Comparison of ENCODE assay signal across 9 mouse cellular contexts in genomic region chr11:100389931-100390445, GRCm38 (mm10). TPM values are rescaled to one million over a fixed set of nuclear protein-coding genes. Genes with fewer than 3 reads are reported as not detected.
DNase-seq lines count a peak whose midpoint lies in the region; ATAC-seq and TF ChIP-seq lines count a peak whose summit lies in the region.
"Had no signal": no experiment of that assay in that cellular context is flagged by ENCODE, and none has a peak within 500 bp of the region (broad histone marks: within the 10 kb centered on the region; RNA-seq: fewer than 3 reads in every experiment).

No protein-coding gene starts in this region.

- peak overlapping the region; percentile 20 for H3K4me2 ChIP-seq in lung, postnatal 0 days (replicated peaks; ENCODE audit: low read depth, low read length)
- no peak overlapping the region for H3K4me2 ChIP-seq in midbrain, embryonic 14.5 days (ENCODE audit: low read length)

- peak; percentile 60 for ATAC-seq in lung, postnatal 0 days
- ATAC-seq in megakaryocyte progenitor cell, adult 5-6 weeks (replicated peaks; ENCODE audit: poor library complexity): no peak
- no peak for ATAC-seq in midbrain, embryonic 14.5 days (ENCODE audit: low FRiP score, low TSS enrichment)
- ATAC-seq: Patski had no signal

- no peak overlapping the region for H3K9ac ChIP-seq in lung, postnatal 0 days (replicated peaks; ENCODE audit: low read depth)
- no peak overlapping the region for H3K9ac ChIP-seq in midbrain, embryonic 14.5 days (replicated peaks; ENCODE audit: low read length)

- no peak overlapping the region for H3K4me3 ChIP-seq in spleen, adult 2 months (ENCODE audit: extremely low read depth, insufficient read depth, insufficient read length)
- H3K4me3 ChIP-seq in lung, postnatal 0 days (ENCODE audit: low read depth, low read length): no peak overlapping the region
- no peak overlapping the region for H3K4me3 ChIP-seq in midbrain, embryonic 14.5 days (replicated peaks; ENCODE audit: low read depth, low read length)

- WGBS in spleen, adult 2 months: 70% methylated on average over 8 of the region's 8 CpGs
- WGBS in lung, postnatal 0 days: 13% methylated on average over 7 of the region's 8 CpGs
- 38% methylated on average over 8 of the region's 8 CpGs for WGBS in midbrain, embryonic 14.5 days

- no peak for TF ChIP-seq POLR2A in spleen, adult 2 months (IDR thresholded peaks at IDR 0.05; ENCODE audit: low read depth, low read length)

- no peaks in the 10 kb centered on the region for H3K9me3 ChIP-seq in lung, postnatal 0 days (ENCODE audit: low read length)
- no peaks in the 10 kb centered on the region for H3K9me3 ChIP-seq in midbrain, embryonic 14.5 days (ENCODE audit: control insufficient read depth, low read length)

- H3K27me3 ChIP-seq in spleen, adult 2 months (ENCODE audit: control insufficient read depth, insufficient read depth, low read length): no peaks in the 10 kb centered on the region
- no peaks in the 10 kb centered on the region for H3K27me3 ChIP-seq in lung, postnatal 0 days (replicated peaks; ENCODE audit: insufficient read depth, low read length)
- no peaks in the 10 kb centered on the region for H3K27me3 ChIP-seq in midbrain, embryonic 14.5 days (ENCODE audit: control insufficient read depth, insufficient read depth, low read length)
- H3K27me3 ChIP-seq: Patski had no signal

- TF ChIP-seq CTCF in spleen, adult 2 months (IDR thresholded peaks at IDR 0.05; ENCODE audit: extremely low read depth, insufficient read depth, insufficient read length, insufficient replicate concordance): no peak
- TF ChIP-seq CTCF in lung, postnatal 0 days (IDR thresholded peaks at IDR 0.05): no peak; the same call in 1 of the 2 replicates

- H3K36me3 ChIP-seq in spleen, adult 2 months (ENCODE audit: control insufficient read depth, insufficient read depth, low read length): no peaks in the 10 kb centered on the region
- H3K36me3 ChIP-seq in lung, postnatal 0 days (ENCODE audit: insufficient read depth, low read length): peaks cover 11% of the 10 kb centered on the region
- peaks cover 15% of the 10 kb centered on the region for H3K36me3 ChIP-seq in midbrain, embryonic 14.5 days (ENCODE audit: control insufficient read depth, insufficient read depth, low read length)

- DNase-seq in spleen, adult 2 months (ENCODE audit: low read depth in 1 of 2, low spot score in 2 of 2): no peak
- DNase-seq in spleen, postnatal 36 days (ENCODE audit: low spot score in 2 of 2): no peak
- peak; percentile 79 to 84 for DNase-seq in heart, adult 18-20 months
- peak; percentile 62 for DNase-seq in kidney, adult 18-20 months
- DNase-seq in lung, postnatal 0 days (ENCODE audit: low spot score): peak; percentile 81
- DNase-seq in layer of hippocampus, postnatal 25 days (ENCODE audit: extremely low spot score in 1 of 2, low spot score in 1 of 2): no peak
- no peak for DNase-seq in midbrain, embryonic 14.5 days

- TF ChIP-seq EP300 in lung, postnatal 0 days (IDR thresholded peaks at IDR 0.05): peak; percentile 88

- peak overlapping the region; percentile 33; the same call in 1 of the 2 replicates for H3K27ac ChIP-seq in spleen, adult 2 months (ENCODE audit: insufficient read depth, low read length)
- H3K27ac ChIP-seq in lung, postnatal 0 days (ENCODE audit: low read length): peak overlapping the region; percentile 91
- H3K27ac ChIP-seq in midbrain, embryonic 14.5 days (replicated peaks; ENCODE audit: low read depth, low read length): no peak overlapping the region

- no peaks in the 10 kb centered on the region; the same call in 1 of the 2 replicates for H3K4me1 ChIP-seq in spleen, adult 2 months (ENCODE audit: control insufficient read depth, insufficient read depth, insufficient read length)
- H3K4me1 ChIP-seq in lung, postnatal 0 days (ENCODE audit: insufficient read depth, low read depth, low read length): peaks cover 79% of the 10 kb centered on the region
- peaks cover 2% of the 10 kb centered on the region; the same call in 1 of the 2 replicates for H3K4me1 ChIP-seq in midbrain, embryonic 14.5 days (ENCODE audit: control insufficient read depth, insufficient read depth, low read length)

RNA-seq across cellular contexts. Expression of gene Jup, which starts 7.6 kb away (rescaled TPM):
- 84.5 and 91.6 TPM in 2 replicates for polyA plus RNA-seq in spleen, adult 2 months (2012; rRNA removed)
- total RNA-seq in heart, adult 18-20 months (2021): 100 to 1,000 TPM; 208 to 239 TPM
- 231 and 251 TPM in 2 replicates for polyA plus RNA-seq in lung, postnatal 0 days (2015; fragmentation: Nextera tagmentation; extraction: Ambion mirVana)
- total RNA-seq in layer of hippocampus, postnatal 25 days (2021): 10 to 100 TPM; 33.2 to 36.2 TPM
- 1.5 and 4.0 TPM in 2 replicates for total RNA-seq in megakaryocyte progenitor cell, adult 5-6 weeks (2015)
- total RNA-seq in megakaryocyte progenitor cell, adult 5-6 weeks (2017): 1.4 and 2.5 TPM in 2 replicates
- polyA plus RNA-seq in midbrain, embryonic 14.5 days (2014; fragmentation: Nextera tagmentation; extraction: Ambion mirVana): 70.0 and 75.2 TPM in 2 replicates

RNA-seq across cellular contexts. Expression of gene P3h4, which starts 24.6 kb away (rescaled TPM):
- 6.7 and 11.1 TPM in 2 replicates for polyA plus RNA-seq in spleen, adult 2 months (2012; rRNA removed)
- total RNA-seq in heart, adult 18-20 months (2021): 10 to 100 TPM; 13.2 to 15.2 TPM
- 44.9 and 47.1 TPM in 2 replicates for polyA plus RNA-seq in lung, postnatal 0 days (2015; fragmentation: Nextera tagmentation; extraction: Ambion mirVana)
- 1 to 10 TPM; 9.2 to 9.8 TPM for total RNA-seq in layer of hippocampus, postnatal 25 days (2021)
- 0.05 TPM in 1 of 2 replicates, not detected in the other for total RNA-seq in megakaryocyte progenitor cell, adult 5-6 weeks (2015)
- total RNA-seq in megakaryocyte progenitor cell, adult 5-6 weeks (2017): 0.08 TPM in 1 of 2 replicates, not detected in the other
- 13.9 and 16.4 TPM in 2 replicates for polyA plus RNA-seq in midbrain, embryonic 14.5 days (2014; fragmentation: Nextera tagmentation; extraction: Ambion mirVana)

RNA-seq across cellular contexts. Expression of gene Fkbp10, which starts 25.5 kb away (rescaled TPM):
- polyA plus RNA-seq in spleen, adult 2 months (2012; rRNA removed): 14.9 and 16.7 TPM in 2 replicates
- total RNA-seq in heart, adult 18-20 months (2021): 1 to 10 TPM; 7.2 to 7.4 TPM
- polyA plus RNA-seq in lung, postnatal 0 days (2015; fragmentation: Nextera tagmentation; extraction: Ambion mirVana): 75.6 and 86.5 TPM in 2 replicates
- total RNA-seq in layer of hippocampus, postnatal 25 days (2021): 1 to 10 TPM; 6.8 to 7.4 TPM
- total RNA-seq in megakaryocyte progenitor cell, adult 5-6 weeks (2015): not detected in 2 replicates
- total RNA-seq in megakaryocyte progenitor cell, adult 5-6 weeks (2017): not detected in 2 replicates
- 9.0 and 20.1 TPM in 2 replicates for polyA plus RNA-seq in midbrain, embryonic 14.5 days (2014; fragmentation: Nextera tagmentation; extraction: Ambion mirVana)

RNA-seq across cellular contexts. Expression of gene Hap1, which starts 34.1 kb away (rescaled TPM):
- 22.0 and 24.7 TPM in 2 replicates for polyA plus RNA-seq in spleen, adult 2 months (2012; rRNA removed)
- total RNA-seq in heart, adult 18-20 months (2021): 1 to 10 TPM; 1.8 to 1.9 TPM
- polyA plus RNA-seq in lung, postnatal 0 days (2015; fragmentation: Nextera tagmentation; extraction: Ambion mirVana): 6.4 and 6.5 TPM in 2 replicates
- total RNA-seq in layer of hippocampus, postnatal 25 days (2021): 100 to 1,000 TPM; 125 to 143 TPM
- not detected in 2 replicates for total RNA-seq in megakaryocyte progenitor cell, adult 5-6 weeks (2015)
- total RNA-seq in megakaryocyte progenitor cell, adult 5-6 weeks (2017): not detected in 2 replicates
- polyA plus RNA-seq in midbrain, embryonic 14.5 days (2014; fragmentation: Nextera tagmentation; extraction: Ambion mirVana): 108 and 170 TPM in 2 replicates

RNA-seq across cellular contexts. Expression of gene Nt5c3b, which starts 51.6 kb away (rescaled TPM):
- 28.8 and 40.8 TPM in 2 replicates for polyA plus RNA-seq in spleen, adult 2 months (2012; rRNA removed)
- 10 to 100 TPM; 17.9 to 24.7 TPM for total RNA-seq in heart, adult 18-20 months (2021)
- 56.3 and 57.6 TPM in 2 replicates for polyA plus RNA-seq in lung, postnatal 0 days (2015; fragmentation: Nextera tagmentation; extraction: Ambion mirVana)
- total RNA-seq in layer of hippocampus, postnatal 25 days (2021): 10 to 100 TPM; 50.2 to 52.4 TPM
- total RNA-seq in megakaryocyte progenitor cell, adult 5-6 weeks (2015): 21.4 and 32.9 TPM in 2 replicates
- total RNA-seq in megakaryocyte progenitor cell, adult 5-6 weeks (2017): 31.8 and 37.3 TPM in 2 replicates
- polyA plus RNA-seq in midbrain, embryonic 14.5 days (2014; fragmentation: Nextera tagmentation; extraction: Ambion mirVana): 84.9 and 100 TPM in 2 replicates

Comparison
In these comparisons a context has a peak if more than half of its experiments do, and no peak if none do; other contexts are left out.
1. DNase-seq: peak in heart, adult 18-20 months (2 of 2), kidney, adult 18-20 months (single experiment) and lung, postnatal 0 days (single experiment); none in spleen, adult 2 months (0 of 2), spleen, postnatal 36 days (0 of 2), layer of hippocampus, postnatal 25 days (0 of 2) and midbrain, embryonic 14.5 days (single experiment).
2. RNA of gene Jup, which starts 7.6 kb away (total RNA-seq): 208 to 239 TPM in heart, adult 18-20 months and 33.2 to 36.2 TPM in layer of hippocampus, postnatal 25 days; 1.4 to 4.0 TPM in megakaryocyte progenitor cell, adult 5-6 weeks; every median in the first group is over 4 times any median in the second.
3. RNA of gene P3h4, which starts 24.6 kb away (total RNA-seq): 13.2 to 15.2 TPM in heart, adult 18-20 months and 9.2 to 9.8 TPM in layer of hippocampus, postnatal 25 days; 0.05 to 0.08 TPM in megakaryocyte progenitor cell, adult 5-6 weeks; every median in the first group is over 4 times any median in the second.
4. RNA of gene Fkbp10, which starts 25.5 kb away (total RNA-seq): 6.8 to 7.4 TPM in layer of hippocampus, postnatal 25 days and 7.2 to 7.4 TPM in heart, adult 18-20 months; not detected in megakaryocyte progenitor cell, adult 5-6 weeks; every median in the first group is over 4 times any median in the second.